Mouse (Mus musculus): ENCODE results near the gene Srpk1. TPM values are rescaled to one million over a fixed set of nuclear protein-coding genes. Genes with fewer than 3 reads are reported as not detected.

Srpk1 gene
- polyA plus RNA-seq, 1 experiment from 2014 or later: 37.1 TPM

DNA sequence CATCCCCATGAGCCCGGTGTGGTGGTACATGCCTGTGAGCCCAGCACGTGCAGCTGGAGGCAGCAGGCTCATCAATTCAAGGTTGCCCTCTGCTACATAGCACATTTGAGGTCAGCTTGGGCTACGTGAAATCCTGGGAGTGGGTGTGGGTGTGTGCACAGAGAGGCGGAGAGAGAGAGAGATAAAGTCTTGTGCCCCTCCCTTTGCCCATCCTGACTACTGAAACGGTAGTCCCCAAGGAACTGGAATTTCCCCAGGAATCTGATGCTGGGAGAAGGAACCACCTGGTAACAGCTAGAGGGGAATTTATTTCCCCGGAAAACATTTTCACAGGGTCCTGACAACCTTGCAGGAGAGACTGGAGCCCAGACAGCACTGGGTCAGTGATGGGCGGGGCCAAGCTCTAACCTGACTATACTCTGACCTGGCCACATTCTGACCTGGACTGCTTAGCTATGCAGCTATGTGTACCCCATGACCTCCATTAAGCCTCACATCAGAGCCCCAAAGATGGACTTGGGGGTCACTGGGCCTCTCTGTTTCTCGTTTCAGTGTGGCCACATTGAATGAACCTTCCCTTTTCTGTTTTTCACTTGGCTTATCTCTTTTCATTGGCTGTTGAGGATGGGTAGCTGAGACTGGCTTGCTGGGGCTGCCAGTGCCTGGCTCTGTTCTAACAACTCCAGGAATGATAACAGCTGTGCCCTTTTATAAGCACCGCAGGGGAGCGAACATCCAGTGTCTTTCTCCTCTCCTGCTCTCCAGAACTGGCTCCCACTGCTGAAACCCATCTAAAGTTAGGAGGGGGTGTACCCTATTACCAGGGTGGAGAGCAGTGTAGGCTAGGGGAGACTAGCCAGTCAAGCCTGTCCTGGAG, 6.0 kb upstream of the Srpk1 start:
- Histone ChIP-seq H3K27ac (ENCODE audit: low read length) (no peak overlapping the region), H3K27me3 (replicated peaks; ENCODE audit: insufficient read depth, low read length) (no peaks in the 10 kb centered on the region), H3K9ac (replicated peaks; ENCODE audit: low read depth) (no peak overlapping the region), H3K4me1 (ENCODE audit: insufficient read depth, low read depth, low read length) (no peaks in the 10 kb centered on the region), H3K4me3 (ENCODE audit: low read depth, low read length) (no peak overlapping the region), H3K36me3 (ENCODE audit: insufficient read depth, low read length) (no peaks in the 10 kb centered on the region), H3K9me3 (ENCODE audit: low read length) (no peaks in the 10 kb centered on the region), H3K4me2 (replicated peaks; ENCODE audit: low read depth, low read length) (no peak overlapping the region)
- no peak for ATAC-seq
- TF ChIP-seq CTCF (IDR thresholded peaks at IDR 0.05): no peak
- TF ChIP-seq EP300 (IDR thresholded peaks at IDR 0.05): no peak
- 32% methylated on average over 10 of the region's 10 CpGs for WGBS
- no peak for DNase-seq (ENCODE audit: low spot score)

DNA sequence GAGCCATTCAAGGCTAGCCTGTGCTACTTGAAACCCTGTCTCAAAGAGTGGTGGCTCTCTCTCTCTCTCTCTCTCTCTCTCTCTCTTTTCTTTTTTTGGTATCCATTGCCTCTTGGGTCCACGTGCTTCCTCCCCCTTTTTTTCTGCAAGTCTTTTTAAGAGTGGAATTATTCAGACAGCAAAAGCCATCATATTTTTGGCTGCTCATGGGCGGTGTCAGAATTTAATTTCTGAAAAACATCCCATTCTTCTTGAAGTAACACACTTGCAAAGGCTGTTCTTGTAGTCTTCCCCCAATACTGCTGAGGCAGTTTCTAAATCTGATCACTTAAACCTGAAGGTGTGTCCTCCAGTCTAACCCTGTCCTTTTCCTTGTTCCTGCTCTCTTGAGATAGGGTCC, 4.4 kb upstream of the Srpk1 start:
- H3K9ac ChIP-seq (replicated peaks; ENCODE audit: low read depth): no peak overlapping the region

DNA sequence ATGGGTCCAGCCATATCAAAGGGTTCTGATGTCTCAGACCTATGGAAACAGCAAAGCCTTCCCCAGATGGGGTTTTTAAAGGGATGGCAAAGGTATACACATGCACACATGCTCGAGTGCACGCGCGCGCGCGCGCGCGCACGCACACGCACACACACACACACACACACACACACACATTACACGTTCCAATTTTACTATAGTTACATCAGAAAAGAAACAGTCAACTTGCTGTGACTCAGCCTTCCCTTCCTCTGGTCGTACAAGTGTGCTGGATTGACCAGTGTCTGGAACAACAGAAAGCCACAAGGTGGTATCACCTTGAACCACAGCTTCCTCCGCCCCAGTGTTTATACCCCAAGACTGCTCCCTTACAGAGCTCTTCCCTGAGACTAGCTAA, 2.8 kb upstream of the Srpk1 start:
- TF ChIP-seq CTCF (IDR thresholded peaks at IDR 0.05) (no peak), EP300 (IDR thresholded peaks at IDR 0.05) (no peak)
- no peaks in the 10 kb centered on the region for H3K27me3 ChIP-seq (replicated peaks; ENCODE audit: insufficient read depth, low read length)
- H3K9me3 ChIP-seq (ENCODE audit: low read length): no peaks in the 10 kb centered on the region
- H3K4me1 ChIP-seq (ENCODE audit: insufficient read depth, low read depth, low read length): peaks cover 11% of the 10 kb centered on the region; the same call in 1 of the 2 replicates
- no peak overlapping the region for H3K27ac ChIP-seq (ENCODE audit: low read length)
- 85% methylated on average over 15 of the region's 15 CpGs for WGBS
- ATAC-seq (no peak), DNase-seq (ENCODE audit: low spot score) (no peak)
- H3K4me3 ChIP-seq (ENCODE audit: low read depth, low read length): no peak overlapping the region
- no peaks in the 10 kb centered on the region for H3K36me3 ChIP-seq (ENCODE audit: insufficient read depth, low read length)
- no peak overlapping the region for H3K4me2 ChIP-seq (replicated peaks; ENCODE audit: low read depth, low read length)
- H3K9ac ChIP-seq (replicated peaks; ENCODE audit: low read depth): no peak overlapping the region

More for the DNA sequence above, 4.4 kb upstream of the Srpk1 start:
- ATAC-seq (no peak), DNase-seq (ENCODE audit: low spot score) (no peak)
- H3K4me1 ChIP-seq (ENCODE audit: insufficient read depth, low read depth, low read length): peaks cover 3% of the 10 kb centered on the region; the same call in 1 of the 2 replicates
- H3K36me3 ChIP-seq (ENCODE audit: insufficient read depth, low read length): no peaks in the 10 kb centered on the region
- H3K4me2 ChIP-seq (replicated peaks; ENCODE audit: low read depth, low read length): no peak overlapping the region
- no peaks in the 10 kb centered on the region for H3K27me3 ChIP-seq (replicated peaks; ENCODE audit: insufficient read depth, low read length)
- 89% methylated on average over 2 of the region's 2 CpGs for WGBS
- no peak for TF ChIP-seq EP300 (IDR thresholded peaks at IDR 0.05)
- no peak for TF ChIP-seq CTCF (IDR thresholded peaks at IDR 0.05)
- no peak overlapping the region for H3K27ac ChIP-seq (ENCODE audit: low read length)
- no peak overlapping the region for H3K4me3 ChIP-seq (ENCODE audit: low read depth, low read length)
- no peaks in the 10 kb centered on the region for H3K9me3 ChIP-seq (ENCODE audit: low read length)

DNA sequence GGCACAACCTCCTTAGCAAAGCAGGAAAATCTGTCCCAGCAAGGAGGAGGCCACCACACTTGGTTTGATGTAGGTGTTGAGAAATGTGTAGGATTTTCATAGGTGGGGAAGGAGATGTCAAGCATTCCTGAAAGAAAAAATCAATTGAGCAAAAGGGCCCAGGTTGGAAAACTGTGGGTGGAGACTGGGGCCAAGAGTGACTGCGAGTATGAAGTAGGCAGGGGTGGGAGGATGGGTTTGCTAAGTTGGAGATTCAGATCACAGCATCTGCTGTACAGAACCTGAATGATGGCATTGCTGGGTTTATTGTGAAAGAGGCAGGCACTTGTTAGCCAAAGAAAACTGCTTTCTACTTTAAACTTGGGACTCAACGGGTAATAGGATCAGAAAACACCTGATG, 2.3 kb upstream of the Srpk1 start:
- Histone ChIP-seq H3K36me3 (ENCODE audit: insufficient read depth, low read length) (no peaks in the 10 kb centered on the region), H3K9me3 (ENCODE audit: low read length) (no peaks in the 10 kb centered on the region), H3K4me3 (ENCODE audit: low read depth, low read length) (no peak overlapping the region), H3K27ac (ENCODE audit: low read length) (no peak overlapping the region), H3K4me2 (replicated peaks; ENCODE audit: low read depth, low read length) (no peak overlapping the region), H3K27me3 (replicated peaks; ENCODE audit: insufficient read depth, low read length) (no peaks in the 10 kb centered on the region), H3K4me1 (ENCODE audit: insufficient read depth, low read depth, low read length) (peaks cover 11% of the 10 kb centered on the region; the same call in 1 of the 2 replicates), H3K9ac (replicated peaks; ENCODE audit: low read depth) (no peak overlapping the region)
- no peak for TF ChIP-seq CTCF (IDR thresholded peaks at IDR 0.05)
- no peak for TF ChIP-seq EP300 (IDR thresholded peaks at IDR 0.05)
- WGBS: 54% methylated on average over 2 of the region's 2 CpGs
- DNase-seq (ENCODE audit: low spot score) (no peak), ATAC-seq (no peak)

DNA sequence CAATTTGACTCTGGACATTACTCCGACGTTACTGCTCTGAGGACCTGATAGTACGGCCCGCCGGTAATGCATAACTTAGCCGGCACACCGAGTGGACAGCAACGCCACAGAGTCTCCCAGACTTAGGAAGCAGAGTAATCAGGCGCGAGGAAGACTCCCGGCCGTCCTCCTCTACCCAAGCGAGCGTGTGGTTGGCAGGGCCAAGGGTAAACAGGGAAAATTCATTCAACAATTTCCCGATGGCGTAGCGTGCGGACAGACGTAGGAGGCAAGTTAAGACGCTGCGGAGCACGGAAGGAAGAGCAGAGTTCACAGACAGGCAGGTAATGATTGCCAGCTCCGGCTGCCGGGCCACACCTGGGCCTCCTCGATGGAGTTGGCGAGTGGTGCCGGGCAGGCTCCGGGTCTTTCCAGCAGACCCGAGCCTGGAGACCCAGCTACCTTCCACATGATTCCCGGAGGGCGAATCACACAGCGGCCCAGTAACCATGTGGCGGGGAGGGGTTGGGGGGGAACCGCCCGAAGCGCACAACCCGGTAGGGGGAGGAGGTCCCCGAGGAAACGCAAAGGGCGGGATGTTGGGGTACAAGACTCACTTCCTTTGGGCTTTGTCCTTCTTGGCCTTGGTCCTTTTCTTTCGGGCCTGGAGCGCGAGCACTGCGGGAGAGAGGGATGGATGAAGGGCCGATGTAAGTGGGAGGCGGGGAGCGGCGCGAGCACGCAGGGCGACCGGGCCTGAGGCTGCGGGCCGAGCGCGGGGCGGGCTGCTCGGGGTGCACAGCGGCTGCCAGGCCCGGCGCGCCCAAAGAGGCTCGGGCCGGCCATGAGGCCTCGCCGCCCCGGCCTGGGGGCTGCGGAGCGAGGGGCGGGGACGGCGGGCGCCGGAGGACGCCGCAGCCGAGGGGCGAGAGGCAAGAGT, 869 bp downstream of the Srpk1 start:
- Histone ChIP-seq H3K36me3 (ENCODE audit: insufficient read depth, low read length) (no peaks in the 10 kb centered on the region), H3K9ac (replicated peaks; ENCODE audit: low read depth) (peak overlapping the region; percentile 61)

DNA sequence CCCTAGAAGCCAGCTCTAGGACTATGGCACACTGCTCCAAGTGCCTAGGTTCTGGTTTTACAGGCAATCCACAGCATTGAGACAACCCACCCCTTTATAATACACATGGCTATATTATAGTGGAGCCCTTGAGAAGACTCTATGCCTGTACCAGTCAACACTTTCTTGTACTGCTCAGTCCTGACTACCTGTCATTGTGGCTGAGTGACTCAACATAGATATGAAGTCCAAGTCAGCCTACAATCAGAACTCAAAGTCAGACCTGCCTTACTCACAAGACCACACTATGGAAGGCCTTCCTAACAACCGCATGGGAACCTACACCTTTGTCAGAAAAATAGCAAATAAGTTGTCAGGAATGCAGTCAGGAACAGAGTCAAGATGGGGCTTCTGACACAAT, 3.7 kb downstream of the Srpk1 start:
- H3K27me3 ChIP-seq (replicated peaks; ENCODE audit: insufficient read depth, low read length): no peaks in the 10 kb centered on the region
- no peak overlapping the region for H3K4me3 ChIP-seq (ENCODE audit: low read depth, low read length)
- ATAC-seq (no peak), DNase-seq (ENCODE audit: low spot score) (no peak)
- H3K9me3 ChIP-seq (ENCODE audit: low read length): no peaks in the 10 kb centered on the region
- TF ChIP-seq EP300 (IDR thresholded peaks at IDR 0.05) (no peak), CTCF (IDR thresholded peaks at IDR 0.05) (no peak)
- no peak overlapping the region for H3K27ac ChIP-seq (ENCODE audit: low read length)
- no peak overlapping the region for H3K9ac ChIP-seq (replicated peaks; ENCODE audit: low read depth)
- H3K4me1 ChIP-seq (ENCODE audit: insufficient read depth, low read depth, low read length): peaks cover 11% of the 10 kb centered on the region; the same call in 1 of the 2 replicates
- 89% methylated on average over 1 of the region's 1 CpGs for WGBS
- H3K36me3 ChIP-seq (ENCODE audit: insufficient read depth, low read length): no peaks in the 10 kb centered on the region
- H3K4me2 ChIP-seq (replicated peaks; ENCODE audit: low read depth, low read length): no peak overlapping the region

More for the DNA sequence above, 869 bp downstream of the Srpk1 start:
- H3K4me1 ChIP-seq (ENCODE audit: insufficient read depth, low read depth, low read length): peaks cover 11% of the 10 kb centered on the region; the same call in 1 of the 2 replicates
- H3K9me3 ChIP-seq (ENCODE audit: low read length): no peaks in the 10 kb centered on the region
- H3K27ac ChIP-seq (ENCODE audit: low read length): peak overlapping the region; percentile 68
- DNase-seq (ENCODE audit: low spot score) (peak; percentile 61), ATAC-seq (peak; percentile 75)
- TF ChIP-seq EP300 (IDR thresholded peaks at IDR 0.05) (no peak), CTCF (IDR thresholded peaks at IDR 0.05) (no peak)
- under 1% methylated on average over 61 of the region's 78 CpGs for WGBS
- no peaks in the 10 kb centered on the region for H3K27me3 ChIP-seq (replicated peaks; ENCODE audit: insufficient read depth, low read length)
- peak overlapping the region; percentile 83 for H3K4me3 ChIP-seq (ENCODE audit: low read depth, low read length)
- H3K4me2 ChIP-seq (replicated peaks; ENCODE audit: low read depth, low read length): peak overlapping the region; percentile 72
